Mouse (Mus musculus): Measurements from ENCODE around the gene Plod2.

Plod2 gene

GRCm38 (mm10) chr9:92601551-92601950 lies 59.5 kb downstream of the Plod2 start:
- CTCF ChIA-PET: no interaction called here

- CTCF ChIA-PET: no interaction called here
Observed at GRCm38 (mm10) chr9:92603541-92603940, 61.5 kb downstream of the Plod2 start.

GRCm38 (mm10) chr9:92610628-92611267 lies 68.7 kb downstream of the Plod2 start:
- CTCF ChIA-PET: no interaction called here

- CTCF ChIA-PET: no interaction called here
Observed at GRCm38 (mm10) chr9:92612641-92613040, 70.6 kb downstream of the Plod2 start.

DNA sequence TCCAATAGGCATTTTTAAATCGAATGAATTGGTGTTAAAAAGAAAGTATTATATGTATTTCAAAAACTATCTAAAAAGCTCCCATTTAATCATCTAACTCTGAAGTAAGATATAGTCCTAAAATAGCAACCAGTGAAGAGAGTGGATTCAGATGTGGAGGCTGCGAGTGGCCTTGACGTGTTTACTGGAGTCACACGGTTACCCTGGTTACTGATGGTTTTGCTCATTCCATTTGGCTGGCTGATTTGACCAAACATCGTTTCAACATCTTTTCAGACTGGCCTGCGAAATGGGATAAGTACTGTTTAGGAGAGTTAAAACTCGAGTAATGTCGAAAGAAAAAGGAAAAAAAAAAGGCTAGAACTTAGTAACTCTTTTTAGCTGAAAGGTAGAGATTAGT lies 71.2 kb downstream of the Plod2 start:
- CTCF ChIA-PET: no interaction called here

DNA sequence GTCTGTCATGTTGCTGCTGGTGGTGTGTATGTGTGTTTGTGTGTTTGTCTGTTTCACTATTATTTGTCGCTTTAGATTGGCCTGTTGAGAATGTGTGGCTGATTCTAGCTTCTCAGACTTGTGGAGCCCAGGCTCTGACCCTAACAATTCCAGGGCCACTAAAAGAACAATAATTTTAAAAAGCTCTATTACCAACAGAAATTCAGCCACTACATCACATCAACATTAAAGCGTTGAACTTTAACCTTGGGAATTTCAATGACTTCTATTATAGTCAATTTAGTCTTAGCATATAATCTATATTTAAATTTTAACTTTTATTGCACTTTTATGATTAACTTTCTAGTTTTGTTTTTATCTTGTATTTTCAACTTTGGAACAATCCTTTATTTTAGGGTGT lies 74.4 kb downstream of the Plod2 start:
- CTCF ChIA-PET: no interaction called here

DNA sequence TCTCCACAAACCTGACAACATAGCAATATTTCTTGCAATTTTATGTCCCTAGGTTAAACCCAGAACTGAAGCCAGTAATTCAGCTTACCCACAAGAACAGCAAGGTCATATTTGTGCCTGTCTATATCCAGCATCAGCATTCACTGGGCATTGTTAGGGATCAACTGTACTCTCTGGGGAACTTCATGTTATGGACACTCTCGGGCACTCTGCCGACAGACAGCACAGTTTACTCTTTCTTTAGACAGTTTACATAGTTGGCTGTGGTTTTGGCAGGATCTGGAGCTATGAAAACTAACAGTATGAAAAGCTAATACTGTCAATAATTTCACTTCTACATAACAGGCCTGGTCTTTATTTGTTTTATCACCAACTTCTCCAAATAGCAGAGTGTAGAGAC lies 75.4 kb downstream of the Plod2 start:
- CTCF ChIA-PET: no interaction called here

DNA sequence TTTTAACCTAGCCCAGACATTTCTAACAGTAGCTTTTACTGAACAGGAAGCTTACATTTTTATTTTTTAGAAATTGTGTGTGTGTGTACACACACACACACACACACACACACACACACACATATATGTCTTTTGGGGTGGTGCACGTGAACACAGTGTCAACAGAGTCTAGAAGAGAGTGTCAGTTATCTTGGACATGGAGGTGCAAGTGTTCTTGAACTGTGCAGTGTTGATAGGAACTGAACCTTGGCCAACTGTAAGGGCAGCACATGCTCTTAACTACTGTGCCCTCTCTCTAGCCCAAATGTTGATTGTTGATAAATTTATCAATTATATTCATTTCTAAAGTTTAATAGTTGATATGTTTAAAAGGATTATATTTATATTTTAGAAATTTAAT lies 78.1 kb downstream of the Plod2 start:
- CTCF ChIA-PET: no interaction called here

DNA sequence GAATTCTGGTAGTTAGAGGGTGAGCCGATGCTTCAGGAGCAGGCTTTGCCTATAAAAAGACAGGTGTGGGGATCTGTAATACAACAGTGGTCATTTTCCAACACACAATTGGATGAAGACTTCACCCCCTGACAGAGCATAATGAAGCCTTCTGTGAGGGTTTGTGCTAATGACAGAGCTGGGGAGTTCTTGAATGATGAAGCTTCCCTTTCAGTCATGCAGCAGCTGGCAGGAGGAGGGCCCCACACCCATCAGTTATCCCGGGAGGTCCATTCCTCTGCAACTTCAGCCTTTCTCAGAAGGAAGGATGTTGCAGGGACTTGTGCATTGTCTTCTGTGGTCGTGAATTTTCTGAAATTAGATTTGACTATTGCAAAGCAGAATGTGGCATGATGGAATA lies 79.2 kb downstream of the Plod2 start:
- CTCF ChIA-PET: no interaction called here

GRCm38 (mm10) chr9:92621878-92622282 lies 79.9 kb downstream of the Plod2 start:
- CTCF ChIA-PET: no interaction called here

DNA sequence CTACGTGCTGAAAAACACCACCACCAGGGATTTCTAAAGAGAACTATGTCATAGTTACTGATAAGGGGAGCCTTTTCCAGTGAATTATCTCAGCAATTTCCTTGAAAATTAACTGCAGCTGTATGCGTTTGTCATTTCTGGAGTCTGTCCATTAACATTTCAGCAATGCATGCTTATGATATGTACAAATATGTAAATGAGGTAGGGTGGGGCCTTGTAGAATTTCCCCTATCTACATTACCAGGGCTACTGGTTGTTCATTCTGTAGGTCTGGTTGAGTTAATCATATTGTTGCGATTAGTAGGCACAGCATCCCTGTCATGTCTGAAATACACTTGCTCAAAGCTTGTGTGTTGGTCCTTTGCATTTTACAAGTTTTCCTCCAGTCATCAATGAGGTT lies 92.8 kb downstream of the Plod2 start:
- CTCF ChIA-PET: no interaction called here

DNA sequence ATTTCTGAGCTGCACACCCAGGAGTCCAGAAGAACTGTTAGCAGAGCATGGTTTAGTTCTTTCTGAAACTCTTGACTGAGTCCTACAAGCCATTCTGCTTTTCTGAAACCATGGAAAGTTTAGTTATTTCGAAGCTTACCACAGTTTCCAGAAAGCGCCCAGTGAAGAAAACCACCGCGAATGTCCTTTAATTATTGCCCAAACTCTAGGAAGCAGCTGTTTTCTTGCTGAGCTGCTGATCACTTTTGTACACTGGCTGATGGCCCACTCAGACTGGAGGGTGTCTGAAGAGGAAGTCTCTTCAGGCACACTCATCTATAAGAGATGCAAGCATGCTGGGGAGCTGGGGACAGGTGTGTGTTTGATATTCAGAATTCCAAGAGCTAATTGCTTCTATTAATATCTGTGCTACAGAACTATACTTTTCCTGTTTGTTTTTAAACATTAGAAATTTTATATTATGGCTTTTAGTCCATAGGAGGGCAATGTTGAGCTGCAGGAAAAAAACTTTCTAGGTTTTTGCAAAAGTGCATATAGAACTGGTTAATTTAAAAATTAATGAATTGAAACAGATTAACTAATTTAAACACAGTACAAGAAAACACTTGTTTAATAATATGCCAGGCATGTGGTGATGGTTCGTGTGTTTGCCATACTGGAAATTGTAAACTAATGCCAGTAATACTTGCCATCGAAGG lies 97.3 kb downstream of the Plod2 start:
- CTCF ChIA-PET: no interaction called here

GRCm38 (mm10) chr9:92641717-92642116 lies 99.7 kb downstream of the Plod2 start:
- CTCF ChIA-PET: no interaction called here
